Mouse (Mus musculus): Measurements from ENCODE around the gene Pakap.

GRCm38 (mm10) chr4:57916711-57917110 is 348.7 kb downstream of the Pakap start:
- no peak for TF ChIP-seq CTCF (IDR thresholded peaks at IDR 0.05; ENCODE audit: control insufficient read depth, insufficient read depth, insufficient read length)
- no peak for TF ChIP-seq MYOD1 (IDR thresholded peaks at IDR 0.05; ENCODE audit: control insufficient read depth, insufficient read length, low read depth)
- TF ChIP-seq MAX (IDR thresholded peaks at IDR 0.05), result no peak
- no peak for TF ChIP-seq MYOG (IDR thresholded peaks at IDR 0.05; ENCODE audit: control insufficient read depth, extremely low read depth, insufficient read length)
